Mouse (Mus musculus): Measurements from ENCODE around the gene Rbm39. TPM values are rescaled to one million over a fixed set of nuclear protein-coding genes. Genes with fewer than 3 reads are reported as not detected.
"Not testable (repeated sequence)": the region's sequence is repeated elsewhere in the genome, so short reads cannot be mapped to it uniquely, and the experiment has no call there.

Rbm39 gene
- total RNA-seq (2022): 100 to 1,000 TPM in 1 of 4 experiments, 10 to 100 TPM in 3; 71.4 to 105 (median 89.2) TPM

GRCm38 (mm10) chr2:156180094-156180821 lies at the start of gene Rbm39:
Gene Rbm39, minus strand, starts transcription at chr2:156180238.
- peak; percentile 100 for DNase-seq (ENCODE audit: low spot score in 2 of 2)

- DNase-seq (ENCODE audit: low spot score in 2 of 2): no peak
Measured at GRCm38 (mm10) chr2:156229171-156229570, 49.1 kb upstream of the Rbm39 start.

GRCm38 (mm10) chr2:156227689-156228088 lies 47.7 kb upstream of the Rbm39 start:
- DNase-seq (ENCODE audit: low spot score in 2 of 2): no peak

- DNase-seq (ENCODE audit: low spot score in 2 of 2): no peak
Measured at GRCm38 (mm10) chr2:156224043-156224442, 44.0 kb upstream of the Rbm39 start.

- no peak for DNase-seq (ENCODE audit: low spot score in 2 of 2)
Measured at GRCm38 (mm10) chr2:156222100-156222499, 42.1 kb upstream of the Rbm39 start.

- no peak for DNase-seq (ENCODE audit: low spot score in 2 of 2)
Measured at GRCm38 (mm10) chr2:156217786-156218185, 37.7 kb upstream of the Rbm39 start.

- no peak for DNase-seq (ENCODE audit: low spot score in 2 of 2)
Measured at GRCm38 (mm10) chr2:156203917-156204316, 23.9 kb upstream of the Rbm39 start.

GRCm38 (mm10) chr2:156202848-156203437 lies 22.9 kb upstream of the Rbm39 start:
- DNase-seq (ENCODE audit: low spot score in 2 of 2): peak; percentile 40 to 53

- DNase-seq (ENCODE audit: low spot score in 2 of 2): no peak
Measured at GRCm38 (mm10) chr2:156201486-156201885, 21.4 kb upstream of the Rbm39 start.

- no peak for DNase-seq (ENCODE audit: low spot score in 2 of 2)
Measured at GRCm38 (mm10) chr2:156199944-156200343, 19.9 kb upstream of the Rbm39 start.

- no peak for DNase-seq (ENCODE audit: low spot score in 2 of 2)
Measured at GRCm38 (mm10) chr2:156197129-156197911, 17.3 kb upstream of the Rbm39 start.

GRCm38 (mm10) chr2:156196302-156197128 lies 16.5 kb upstream of the Rbm39 start, which contains the start of gene Phf20:
Gene Phf20, plus strand, starts transcription at chr2:156196466.
- peak; percentile 97 to 98 for DNase-seq (ENCODE audit: low spot score in 2 of 2)

GRCm38 (mm10) chr2:156194571-156194970 lies 14.5 kb upstream of the Rbm39 start:
- no peak for DNase-seq (ENCODE audit: low spot score in 2 of 2)

GRCm38 (mm10) chr2:156193066-156193862 lies 13.2 kb upstream of the Rbm39 start:
- DNase-seq (ENCODE audit: low spot score in 2 of 2): no peak

GRCm38 (mm10) chr2:156192068-156192467 lies 12.0 kb upstream of the Rbm39 start:
- DNase-seq (ENCODE audit: low spot score in 2 of 2): no peak

- DNase-seq (ENCODE audit: low spot score in 2 of 2): no peak
Measured at GRCm38 (mm10) chr2:156191540-156191939, 11.5 kb upstream of the Rbm39 start.

- DNase-seq (ENCODE audit: low spot score in 2 of 2): no peak
Measured at GRCm38 (mm10) chr2:156190004-156190896, 10.2 kb upstream of the Rbm39 start.

- DNase-seq (ENCODE audit: low spot score in 2 of 2): not testable (repeated sequence)
Measured at GRCm38 (mm10) chr2:156189241-156189640, 9.2 kb upstream of the Rbm39 start.

GRCm38 (mm10) chr2:156181592-156181991 lies 1.6 kb upstream of the Rbm39 start:
- DNase-seq (ENCODE audit: low spot score in 2 of 2): no peak

Data from gastrocnemius, adult 8-10 months (tissue).